Mouse (Mus musculus): ENCODE measurements around the gene Cep68.

GRCm38 (mm10) chr11:20217227-20217626, 32.0 kb downstream of the Cep68 start:
- TF ChIP-seq GATA1 (IDR thresholded peaks at IDR 0.05; ENCODE audit: borderline replicate concordance, low read length) (no peak), FLI1 (IDR thresholded peaks at IDR 0.05; ENCODE audit: low read length) (no peak)

All from megakaryocyte, embryonic 14.5 days (primary cell).